Mouse (Mus musculus) spleen, postnatal 14 days (tissue): ENCODE data around the gene Atg101.
"Not testable (repeated sequence)": the region's sequence is repeated elsewhere in the genome, so short reads cannot be mapped to it uniquely, and the experiment has no call there.

Experiments
- DNase-seq, 2 experiments: peaks; one replicate each; pipeline ENCODE4 v3.0.0; 2021 to 2022; ENCODE audit warnings: low spot score in 2 of 2

Atg101 gene

GRCm38 (mm10) chr15:101315378-101315777, 31.3 kb downstream of the Atg101 start:
- no peak for DNase-seq

GRCm38 (mm10) chr15:101315832-101316231, 31.8 kb downstream of the Atg101 start:
- peak; percentile 66 to 75 for DNase-seq

- no peak for DNase-seq
Observed at GRCm38 (mm10) chr15:101316279-101316912, 32.3 kb downstream of the Atg101 start.

- DNase-seq = no peak
Observed at GRCm38 (mm10) chr15:101316913-101317813, 33.1 kb downstream of the Atg101 start.

- DNase-seq = no peak
Observed at GRCm38 (mm10) chr15:101317814-101318500, 33.9 kb downstream of the Atg101 start.

GRCm38 (mm10) chr15:101318889-101319765, 35.1 kb downstream of the Atg101 start:
- DNase-seq = no peak

GRCm38 (mm10) chr15:101320010-101320617, 36.0 kb downstream of the Atg101 start:
- no peak for DNase-seq

GRCm38 (mm10) chr15:101320618-101321041, 36.6 kb downstream of the Atg101 start:
- DNase-seq = no peak

- DNase-seq = no peak
Observed at GRCm38 (mm10) chr15:101321126-101321525, 37.1 kb downstream of the Atg101 start.

- DNase-seq = no peak
Observed at GRCm38 (mm10) chr15:101322106-101322505, 38.0 kb downstream of the Atg101 start.

GRCm38 (mm10) chr15:101322640-101323039, 38.6 kb downstream of the Atg101 start:
- DNase-seq = no peak

GRCm38 (mm10) chr15:101323511-101323910, 39.4 kb downstream of the Atg101 start:
- DNase-seq = no peak

- not testable (repeated sequence) for DNase-seq
Observed at GRCm38 (mm10) chr15:101324409-101324808, 40.3 kb downstream of the Atg101 start.

- DNase-seq = no peak
Observed at GRCm38 (mm10) chr15:101325991-101326534, 42.0 kb downstream of the Atg101 start.

- DNase-seq = peak; percentile 35 to 58
Observed at GRCm38 (mm10) chr15:101327282-101327681, 43.2 kb downstream of the Atg101 start.

- DNase-seq = no peak
Observed at GRCm38 (mm10) chr15:101328876-101329563, 44.9 kb downstream of the Atg101 start.

- DNase-seq = no peak
Observed at GRCm38 (mm10) chr15:101329564-101329892, 45.5 kb downstream of the Atg101 start.

- no peak for DNase-seq
Observed at GRCm38 (mm10) chr15:101331090-101331489, 47.0 kb downstream of the Atg101 start.

GRCm38 (mm10) chr15:101332370-101332769, 48.3 kb downstream of the Atg101 start:
- DNase-seq = no peak

GRCm38 (mm10) chr15:101333165-101333564, 49.1 kb downstream of the Atg101 start:
- DNase-seq = no peak
